Mouse (Mus musculus) small intestine, adult 2 months (tissue): ENCODE data around the gene Mapk8ip1.

ENCODE experiments used
- CTCF ChIP-seq: fragments of 200-500 bp; IDR thresholded peaks from 2 replicates; pipeline ENCODE4 v1.5.1; 2012; ENCODE audit warnings: low read depth, mild to moderate bottlenecking, control low read depth, inconsistent platforms, low read length, moderate library complexity, mixed read lengths; ENCODE audit not compliant: insufficient replicate concordance, insufficient read length; ENCODE audit errors: extremely low read depth
- POLR2A ChIP-seq: fragments of 200-500 bp; IDR thresholded peaks from 2 replicates; pipeline ENCODE4 v1.6.1; 2012; ENCODE audit warnings: low read depth, mild to moderate bottlenecking, control low read depth, inconsistent platforms, low read length, moderate library complexity

DNA sequence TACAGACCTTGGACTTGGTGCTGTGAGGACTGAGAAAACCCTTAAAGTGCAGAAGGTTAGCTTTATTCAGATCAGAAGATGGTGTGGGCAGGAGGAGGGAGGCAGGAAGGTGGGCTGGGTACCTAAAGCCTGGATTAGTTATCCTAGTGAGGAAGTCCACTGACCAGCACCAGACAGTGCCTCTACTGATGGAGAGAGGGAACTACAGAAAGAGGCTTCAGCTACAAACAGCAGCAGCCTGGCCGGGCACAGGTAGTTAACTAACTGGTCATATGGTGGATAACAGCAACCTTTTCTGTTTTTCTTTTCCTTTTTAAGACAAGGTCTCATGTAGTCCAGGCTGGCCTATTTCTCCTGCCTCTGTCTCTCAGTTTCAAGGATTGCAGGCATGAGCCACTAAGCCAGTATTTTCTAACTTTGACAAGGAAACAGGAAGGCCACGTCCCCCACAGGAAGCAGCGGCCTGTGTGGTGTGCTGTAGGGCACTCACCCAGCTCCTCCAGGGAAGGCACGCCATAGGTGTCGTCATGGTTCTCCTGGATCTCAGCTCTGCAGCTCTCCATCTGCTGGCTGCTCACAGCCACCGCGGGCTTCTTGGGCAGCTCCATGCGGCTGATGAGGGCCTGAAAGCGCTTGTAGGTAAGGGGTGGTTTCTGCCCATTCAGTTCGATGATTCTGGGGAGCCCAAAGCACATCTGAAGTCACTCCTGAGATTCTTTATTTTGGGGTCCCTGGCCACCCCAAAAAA is 21.5 kb upstream of the Mapk8ip1 start:
- peak; percentile 35; the same call in 1 of the 2 replicates for TF ChIP-seq CTCF
- TF ChIP-seq POLR2A = no peak
